In genomic region chr10:68211514-68211913, GRCm38 (mm10) we compare ENCODE assay signal across 13 mouse cellular contexts.
A peak's percentile ranks its signal among the peaks of the same experiment; 100 is the strongest.
DNase-seq lines count a peak whose midpoint lies in the region; ATAC-seq lines count a peak whose summit lies in the region.
"Had no signal": no experiment of that assay in that cellular context is flagged by ENCODE, and none has a peak within 500 bp of the region (broad histone marks: within the 10 kb centered on the region; RNA-seq: fewer than 3 reads in every experiment).

No protein-coding gene starts in this region.

- peaks cover 1% of the 10 kb centered on the region; the same call in 1 of the 2 replicates for H3K9me3 ChIP-seq in heart, embryonic 16.5 days (replicated peaks; ENCODE audit: control insufficient read depth, low read length)
- H3K9me3 ChIP-seq in embryonic facial prominence, embryonic 14.5 days (ENCODE audit: control insufficient read depth, low read length), result peaks cover 6% of the 10 kb centered on the region; the same call in 1 of the 2 replicates
- H3K9me3 ChIP-seq in liver, embryonic 13.5 days (replicated peaks), result no peaks in the 10 kb centered on the region

- DNase-seq in heart, postnatal 36 days, result no peak
- no peak for DNase-seq in embryonic facial prominence, embryonic 14.5 days (ENCODE audit: low spot score)
- DNase-seq in kidney, adult 9 months, result peak; percentile 87
- no peak for DNase-seq in liver, embryonic 13.5 days
- DNase-seq in adrenal gland, adult 8-10 months, result no peak
- no peak for DNase-seq in layer of hippocampus, postnatal 36 days
- DNase-seq: B cell, adult 2 months; cerebellum, postnatal 25 days; thymus, adult 18-20 months had no signal

- H3K36me3 ChIP-seq in heart, embryonic 16.5 days (ENCODE audit: control insufficient read depth, insufficient read depth), result peaks cover 9% of the 10 kb centered on the region
- H3K36me3 ChIP-seq in embryonic facial prominence, embryonic 14.5 days (ENCODE audit: control insufficient read depth, insufficient read depth, low read length), result peaks cover 28% of the 10 kb centered on the region
- H3K36me3 ChIP-seq in liver, embryonic 13.5 days, result peaks cover 7% of the 10 kb centered on the region; the same call in 1 of the 2 replicates

- H3K4me3 ChIP-seq in heart, embryonic 16.5 days (ENCODE audit: low read length), result no peak overlapping the region
- no peak overlapping the region for H3K4me3 ChIP-seq in embryonic facial prominence, embryonic 14.5 days (ENCODE audit: low read depth, low read length)
- no peak overlapping the region for H3K4me3 ChIP-seq in liver, embryonic 13.5 days (replicated peaks)
- H3K4me3 ChIP-seq: layer of hippocampus, adult 2 months; megakaryocyte, embryonic 14.5 days had no signal

- peaks cover 19% of the 10 kb centered on the region for H3K4me1 ChIP-seq in heart, embryonic 16.5 days (ENCODE audit: control insufficient read depth, insufficient read depth, low read length)
- peaks cover 20% of the 10 kb centered on the region for H3K4me1 ChIP-seq in embryonic facial prominence, embryonic 14.5 days (ENCODE audit: control insufficient read depth, insufficient read depth, low read length)
- H3K4me1 ChIP-seq in liver, embryonic 13.5 days (replicated peaks), result no peaks in the 10 kb centered on the region

- H3K27ac ChIP-seq in heart, embryonic 16.5 days (ENCODE audit: low read length), result peak overlapping the region; percentile 13; the same call in 1 of the 2 replicates
- peak overlapping the region; percentile 49; the same call in 1 of the 2 replicates for H3K27ac ChIP-seq in embryonic facial prominence, embryonic 14.5 days (replicated peaks; ENCODE audit: low read depth, low read length)
- peak overlapping the region; percentile 30; the same call in 1 of the 2 replicates for H3K27ac ChIP-seq in liver, embryonic 13.5 days
- H3K27ac ChIP-seq: layer of hippocampus, adult 2 months had no signal

- no peak for ATAC-seq in heart, embryonic 16.5 days (replicated peaks; ENCODE audit: extremely low read depth, insufficient read depth, low FRiP score)
- no peak for ATAC-seq in embryonic facial prominence, embryonic 14.5 days (ENCODE audit: low read depth)
- no peak; the same call in 1 of the 2 replicates for ATAC-seq in liver, embryonic 13.5 days (ENCODE audit: low read depth)
- ATAC-seq in inflammation-experienced regulatory T-cells, adult 6 months, result no peak

- H3K9ac ChIP-seq in heart, embryonic 16.5 days (ENCODE audit: low read length), result no peak overlapping the region
- no peak overlapping the region for H3K9ac ChIP-seq in embryonic facial prominence, embryonic 14.5 days (ENCODE audit: low read depth, low read length)
- H3K9ac ChIP-seq in liver, embryonic 13.5 days, result no peak overlapping the region

- WGBS in heart, embryonic 16.5 days, result 56% methylated on average over 2 of the region's 2 CpGs
- 67% methylated on average over 2 of the region's 2 CpGs for WGBS in embryonic facial prominence, embryonic 14.5 days
- WGBS in liver, embryonic 13.5 days (ENCODE audit: insufficient replicate concordance), result 29% methylated on average over 2 of the region's 2 CpGs

- no peaks in the 10 kb centered on the region for H3K27me3 ChIP-seq in heart, embryonic 16.5 days (ENCODE audit: control insufficient read depth, insufficient read depth, low read length)
- H3K27me3 ChIP-seq in embryonic facial prominence, embryonic 14.5 days (replicated peaks; ENCODE audit: control insufficient read depth, insufficient read depth, low read length), result no peaks in the 10 kb centered on the region
- H3K27me3 ChIP-seq in liver, embryonic 13.5 days, result no peaks in the 10 kb centered on the region
- H3K27me3 ChIP-seq: megakaryocyte, embryonic 14.5 days had no signal

- intact Hi-C loops in heart, postnatal 36 days (cut with DNase I), result no loop called here

- peak overlapping the region; percentile 5; the same call in 1 of the 2 replicates for H3K4me2 ChIP-seq in heart, embryonic 16.5 days (ENCODE audit: low read depth, low read length)
- no peak overlapping the region for H3K4me2 ChIP-seq in embryonic facial prominence, embryonic 14.5 days (ENCODE audit: low read depth, low read length)
- H3K4me2 ChIP-seq in liver, embryonic 13.5 days, result no peak overlapping the region
